Mouse (Mus musculus) natural killer cell, adult 2 months (primary cell): Measurements from ENCODE around the gene Cdkl5.
A peak's percentile ranks its signal among the peaks of the same experiment; 100 is the strongest.
"Not testable (repeated sequence)": the region's sequence is repeated elsewhere in the genome, so short reads cannot be mapped to it uniquely, and the experiment has no call there.

ENCODE experiments used
- DNase-seq, 2 experiments: peaks; one replicate each; pipeline ENCODE4 v3.0.0; 2022; ENCODE audit warnings: low spot score in 2 of 2

Cdkl5 gene

GRCm38 (mm10) chrX:160906952-160907351 lies 87.6 kb downstream of the Cdkl5 start, which contains the start of gene Gja6:
Gja6 (minus strand) TSS chrX:160907052.
- DNase-seq = no peak

GRCm38 (mm10) chrX:160906477-160906876 lies 88.0 kb downstream of the Cdkl5 start:
- no peak for DNase-seq

- DNase-seq = no peak
Measured at GRCm38 (mm10) chrX:160905913-160906312, 88.6 kb downstream of the Cdkl5 start.

GRCm38 (mm10) chrX:160905041-160905678 lies 89.3 kb downstream of the Cdkl5 start:
- DNase-seq = no peak

GRCm38 (mm10) chrX:160901118-160901517 lies 93.4 kb downstream of the Cdkl5 start:
- DNase-seq = no peak

- DNase-seq = no peak
Measured at GRCm38 (mm10) chrX:160892077-160892476, 102.4 kb downstream of the Cdkl5 start.

- DNase-seq = no peak
Measured at GRCm38 (mm10) chrX:160886301-160886700, 108.2 kb downstream of the Cdkl5 start.

GRCm38 (mm10) chrX:160866576-160866975 lies 127.9 kb downstream of the Cdkl5 start:
- no peak for DNase-seq

- DNase-seq = no peak
Measured at GRCm38 (mm10) chrX:160865022-160865421, 129.5 kb downstream of the Cdkl5 start.

GRCm38 (mm10) chrX:160863689-160864383 lies 130.7 kb downstream of the Cdkl5 start:
- no peak for DNase-seq

GRCm38 (mm10) chrX:160808226-160808625 lies 186.3 kb downstream of the Cdkl5 start:
- no peak for DNase-seq

GRCm38 (mm10) chrX:160804409-160805150 lies 189.9 kb downstream of the Cdkl5 start:
- no peak for DNase-seq

- no peak for DNase-seq
Measured at GRCm38 (mm10) chrX:160794920-160795319, 199.6 kb downstream of the Cdkl5 start.

- DNase-seq = no peak
Measured at GRCm38 (mm10) chrX:160782276-160782675, 212.2 kb downstream of the Cdkl5 start.

GRCm38 (mm10) chrX:160773033-160773432 lies 221.5 kb downstream of the Cdkl5 start:
- DNase-seq = no peak

GRCm38 (mm10) chrX:160769622-160770021 lies 224.9 kb downstream of the Cdkl5 start:
- DNase-seq = not testable (repeated sequence)

GRCm38 (mm10) chrX:160767713-160768112 lies 226.8 kb downstream of the Cdkl5 start, which contains the start of gene Rs1:
Rs1 (plus strand) TSS chrX:160768013.
- DNase-seq = no peak

GRCm38 (mm10) chrX:160766233-160766616 lies 228.3 kb downstream of the Cdkl5 start:
- DNase-seq = no peak

- DNase-seq = peak; percentile 90 to 92
Measured at GRCm38 (mm10) chrX:160765389-160766232, 228.9 kb downstream of the Cdkl5 start.

GRCm38 (mm10) chrX:160750808-160751207 lies 243.7 kb downstream of the Cdkl5 start:
- DNase-seq = no peak

GRCm38 (mm10) chrX:160748653-160749052 lies 245.9 kb downstream of the Cdkl5 start:
- DNase-seq = no peak

- no peak for DNase-seq
Measured at GRCm38 (mm10) chrX:160745399-160745798, 249.1 kb downstream of the Cdkl5 start.
